Mouse (Mus musculus) MEL (cell line): Measurements from ENCODE around the gene Olfr713.

Experiments used
- BHLHE40 ChIP-seq: IDR thresholded peaks from 2 replicates; pipeline ENCODE4 v1.6.1; 2012; ENCODE audit warnings: low read depth, mild to moderate bottlenecking, inconsistent platforms, low read length, improper control_type of control experiment, borderline replicate concordance
- CTCF ChIP-seq, 3 experiments: IDR thresholded peaks in 2 of 3; conservative IDR thresholded peaks in 1 of 3; 2 replicates each; pipeline ENCODE4 v1.5.1; 2011 to 2012; ENCODE audit warnings: low read length in 3 of 3, low read depth in 2 of 3, mild to moderate bottlenecking in 2 of 3, improper control_type of control experiment in 1 of 3, inconsistent platforms in 1 of 3, mixed read lengths in 1 of 3, moderate library complexity in 1 of 3; ENCODE audit not compliant: control insufficient read depth in 1 of 3, insufficient read depth in 1 of 3, poor library complexity in 1 of 3, severe bottlenecking in 1 of 3
- EP300 ChIP-seq, 2 experiments: IDR thresholded peaks; 2 replicates each; pipeline ENCODE4 v1.6.1; 2011; ENCODE audit warnings: improper control_type of control experiment in 2 of 2, low read length in 2 of 2, low read depth in 1 of 2, mild to moderate bottlenecking in 1 of 2
- KAT2A ChIP-seq: conservative IDR thresholded peaks from 2 replicates; pipeline ENCODE4 v1.6.1; 2012; ENCODE audit warnings: low read depth, low read length, improper control_type of control experiment, inconsistent platforms
- MAFK ChIP-seq: IDR thresholded peaks from 2 replicates; pipeline ENCODE4 v1.6.1; 2011; ENCODE audit warnings: low read depth, mild to moderate bottlenecking, low read length, improper control_type of control experiment, borderline replicate concordance
- MAZ ChIP-seq: IDR thresholded peaks from 2 replicates; pipeline ENCODE4 v1.6.1; 2012; ENCODE audit warnings: low read depth, mild to moderate bottlenecking, inconsistent platforms, low read length, improper control_type of control experiment
- POLR2A ChIP-seq, 2 experiments: IDR thresholded peaks; 2 replicates each; pipeline ENCODE4 v1.6.1; 2011 to 2012; ENCODE audit warnings: low read length in 2 of 2, mild to moderate bottlenecking in 2 of 2, control low read depth in 1 of 2, improper control_type of control experiment in 1 of 2, low read depth in 1 of 2, moderate library complexity in 1 of 2; ENCODE audit not compliant: control insufficient read depth in 1 of 2, insufficient read depth in 1 of 2, poor library complexity in 1 of 2
- POLR2AphosphoS2 ChIP-seq: IDR thresholded peaks from 2 replicates; pipeline ENCODE4 v1.6.1; 2011; ENCODE audit warnings: low read length, improper control_type of control experiment
- TAL1 ChIP-seq: IDR thresholded peaks from 2 replicates; pipeline ENCODE4 v1.6.1; 2012; ENCODE audit warnings: mild to moderate bottlenecking, inconsistent platforms, low read length, moderate library complexity, mixed read lengths
- TCF12 ChIP-seq: IDR thresholded peaks from 2 replicates; pipeline ENCODE4 v1.6.1; 2014; ENCODE audit warnings: low read depth, mild to moderate bottlenecking, inconsistent platforms, low read length, improper control_type of control experiment, moderate library complexity
- ZC3H11A ChIP-seq: IDR thresholded peaks from 2 replicates; pipeline ENCODE4 v1.6.1; 2012; ENCODE audit warnings: low read depth, mild to moderate bottlenecking, inconsistent platforms, low read length, improper control_type of control experiment
- ZNF384 ChIP-seq: IDR thresholded peaks from 2 replicates; pipeline ENCODE4 v1.6.1; 2012; ENCODE audit warnings: low read depth, mild to moderate bottlenecking, inconsistent platforms, low read length, improper control_type of control experiment

- TF ChIP-seq CTCF (IDR thresholded peaks at IDR 0.05 in 2 of 3, conservative IDR thresholded peaks at IDR 0.05 in 1 of 3; ENCODE audit: control insufficient read depth in 1 of 3, insufficient read depth in 1 of 3, low read depth in 2 of 3, low read length in 3 of 3, poor library complexity in 1 of 3, severe bottlenecking in 1 of 3) (no peak), TAL1 (no peak), POLR2A (IDR thresholded peaks at IDR 0.05; ENCODE audit: control insufficient read depth in 1 of 2, insufficient read depth in 1 of 2, low read depth in 1 of 2, low read length in 2 of 2, poor library complexity in 1 of 2) (no peak), ZC3H11A (no peak), KAT2A (no peak), POLR2AphosphoS2 (no peak), MAZ (no peak), ZNF384 (no peak), MAFK (no peak), EP300 (IDR thresholded peaks at IDR 0.05; ENCODE audit: low read depth in 1 of 2, low read length in 2 of 2) (no peak), BHLHE40 (no peak), TCF12 (no peak)
These were observed 9.1 kb downstream of the Olfr713 start for GRCm38 (mm10) chr7:107039934-107040563.
